Mouse (Mus musculus) bone marrow macrophage, adult 2 months (primary cell): ENCODE results near the gene Smpd4. TPM values are rescaled to one million over a fixed set of nuclear protein-coding genes. Genes with fewer than 3 reads are reported as not detected.
"Not testable (repeated sequence)": the region's sequence is repeated elsewhere in the genome, so short reads cannot be mapped to it uniquely, and the experiment has no call there.

Experiments
- H3K27ac ChIP-seq: 2 replicates; pipeline ENCODE4 v1.5.1; 2012; ENCODE audit warnings: low read depth, low read length; ENCODE audit not compliant: insufficient read depth
- H3K4me1 ChIP-seq: 2 replicates; pipeline ENCODE4 v1.6.1; 2012; ENCODE audit warnings: low read length; ENCODE audit not compliant: control insufficient read depth, insufficient read depth
- H3K4me3 ChIP-seq: 2 replicates; pipeline ENCODE4 v1.5.1; 2012; ENCODE audit warnings: mild to moderate bottlenecking, low read length, moderate library complexity; ENCODE audit not compliant: insufficient read depth
- CTCF ChIP-seq: IDR thresholded peaks from 2 replicates; pipeline ENCODE4 v1.5.1; 2012; ENCODE audit warnings: low read depth, mild to moderate bottlenecking, low read length, moderate library complexity
- POLR2A ChIP-seq: IDR thresholded peaks from 2 replicates; pipeline ENCODE4 v1.6.1; 2012; ENCODE audit warnings: mild to moderate bottlenecking, low read depth, low read length, borderline replicate concordance
- polyA plus RNA-seq: library from polyadenylated mRNA; stranded (reverse); fragments of >200 nt; gene quantifications from 2 replicates; pipeline ENCODE4 v1.2.4, GENCODE M21; 2012; ENCODE audit not compliant: missing spikeins, insufficient read depth, insufficient read length

Smpd4 gene
- polyA plus RNA-seq, 1 experiment, result 22.6 TPM

DNA sequence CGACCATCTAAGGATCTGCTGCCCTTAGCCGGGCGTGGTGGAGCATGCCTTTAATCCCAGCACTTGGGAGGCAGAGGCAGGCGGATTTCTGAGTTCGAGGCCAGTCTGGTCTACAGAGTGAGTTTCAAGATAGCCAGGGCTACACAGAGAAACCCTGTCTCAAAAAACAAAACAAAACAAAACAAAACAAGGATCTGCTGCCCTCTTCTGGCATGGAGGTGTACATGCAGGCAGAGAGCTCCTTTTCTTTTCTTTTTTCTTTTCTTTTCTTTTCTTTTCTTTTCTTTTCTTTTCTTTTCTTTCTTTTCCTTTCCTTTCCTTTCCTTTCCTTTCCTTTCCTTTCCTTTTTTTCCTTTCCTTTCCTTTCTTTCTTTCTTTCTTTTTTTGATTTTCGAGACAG is 4.4 kb upstream of the Smpd4 start:
- not testable (repeated sequence) for H3K4me1 ChIP-seq, H3K27ac ChIP-seq, H3K4me3 ChIP-seq
- peak; percentile 31; the same call in 1 of the 2 replicates for TF ChIP-seq CTCF

DNA sequence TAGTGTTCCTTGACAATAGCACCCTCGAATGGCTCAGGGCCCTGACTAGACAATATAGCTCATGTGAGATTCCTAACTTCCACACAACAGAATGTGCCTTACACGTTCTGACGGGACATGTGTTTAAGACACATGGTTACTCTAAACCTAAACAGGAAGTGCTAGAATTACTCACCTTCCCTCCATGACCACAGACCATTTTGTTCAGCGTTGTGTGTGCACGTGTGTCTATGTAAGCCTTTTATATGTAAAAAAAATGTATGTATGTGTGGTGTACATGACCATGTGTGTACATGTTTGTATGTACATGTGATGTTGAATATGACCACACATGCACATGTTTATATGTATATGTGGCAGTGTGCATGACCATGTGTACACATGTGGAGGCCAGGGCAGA is 2.9 kb upstream of the Smpd4 start:
- Histone ChIP-seq H3K4me1 (peaks cover 5% of the 10 kb centered on the region; the same call in 1 of the 2 replicates), H3K27ac (no peak overlapping the region), H3K4me3 (no peak overlapping the region)
- TF ChIP-seq POLR2A (no peak), CTCF (no peak)

DNA sequence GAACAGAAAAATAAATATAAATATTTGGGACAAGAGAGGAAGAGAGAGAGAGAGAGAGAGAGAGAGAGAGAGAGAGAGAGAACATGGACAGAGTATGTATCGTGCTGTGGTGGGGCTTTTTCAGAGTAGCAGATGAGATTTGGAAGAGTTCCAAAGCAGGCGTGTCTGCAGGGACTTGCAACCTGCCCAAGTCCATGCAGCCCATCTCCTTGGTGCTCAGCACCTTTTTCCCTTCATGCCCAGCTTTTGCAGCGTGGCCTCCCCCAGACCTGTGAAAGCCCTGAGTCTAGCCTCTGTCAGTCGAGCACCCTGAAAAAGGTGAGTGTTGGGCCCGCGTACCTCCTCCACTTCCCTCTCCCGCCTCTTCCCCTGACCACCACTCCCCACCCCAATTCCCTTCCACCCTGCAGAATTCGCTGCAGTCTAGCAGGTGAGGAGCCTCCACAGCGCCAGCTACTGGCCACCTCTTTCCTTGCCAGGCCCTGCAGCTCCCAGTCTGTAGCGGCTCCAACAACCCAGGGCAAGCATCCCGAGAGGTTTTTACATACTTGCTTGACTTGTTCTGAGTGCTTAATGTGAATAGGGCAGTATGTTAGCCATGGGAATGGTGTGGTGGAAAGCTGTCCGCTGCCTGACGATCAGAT is 1.1 kb upstream of the Smpd4 start:
- Histone ChIP-seq H3K27ac (no peak overlapping the region), H3K4me1 (peaks cover 5% of the 10 kb centered on the region; the same call in 1 of the 2 replicates), H3K4me3 (no peak overlapping the region)
- peak; percentile 42; the same call in 1 of the 2 replicates for TF ChIP-seq CTCF
- no peak for TF ChIP-seq POLR2A

DNA sequence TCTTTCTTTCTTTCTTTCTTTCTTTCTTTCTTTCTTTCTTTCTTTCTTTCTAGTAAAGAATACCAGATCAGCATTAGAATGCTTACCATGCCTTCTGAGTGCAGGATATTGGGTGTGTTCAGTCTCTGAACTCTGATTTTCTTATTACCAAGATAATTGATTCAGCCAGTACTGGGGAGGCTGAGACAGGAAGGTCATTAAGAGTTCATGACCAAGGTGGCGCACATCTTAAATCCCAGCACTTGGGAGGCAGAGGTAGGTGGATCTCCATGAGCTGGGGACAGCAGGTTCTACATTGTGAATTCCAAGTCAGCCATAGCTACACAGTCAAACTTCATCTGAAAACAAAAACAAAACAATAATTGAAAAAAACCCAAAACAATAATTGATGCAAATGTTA is 2.8 kb downstream of the Smpd4 start:
- TF ChIP-seq POLR2A, result no peak
- no peak for TF ChIP-seq CTCF
- no peak overlapping the region for H3K27ac ChIP-seq
- H3K4me1 ChIP-seq, result peaks cover 5% of the 10 kb centered on the region; the same call in 1 of the 2 replicates
- no peak overlapping the region for H3K4me3 ChIP-seq

DNA sequence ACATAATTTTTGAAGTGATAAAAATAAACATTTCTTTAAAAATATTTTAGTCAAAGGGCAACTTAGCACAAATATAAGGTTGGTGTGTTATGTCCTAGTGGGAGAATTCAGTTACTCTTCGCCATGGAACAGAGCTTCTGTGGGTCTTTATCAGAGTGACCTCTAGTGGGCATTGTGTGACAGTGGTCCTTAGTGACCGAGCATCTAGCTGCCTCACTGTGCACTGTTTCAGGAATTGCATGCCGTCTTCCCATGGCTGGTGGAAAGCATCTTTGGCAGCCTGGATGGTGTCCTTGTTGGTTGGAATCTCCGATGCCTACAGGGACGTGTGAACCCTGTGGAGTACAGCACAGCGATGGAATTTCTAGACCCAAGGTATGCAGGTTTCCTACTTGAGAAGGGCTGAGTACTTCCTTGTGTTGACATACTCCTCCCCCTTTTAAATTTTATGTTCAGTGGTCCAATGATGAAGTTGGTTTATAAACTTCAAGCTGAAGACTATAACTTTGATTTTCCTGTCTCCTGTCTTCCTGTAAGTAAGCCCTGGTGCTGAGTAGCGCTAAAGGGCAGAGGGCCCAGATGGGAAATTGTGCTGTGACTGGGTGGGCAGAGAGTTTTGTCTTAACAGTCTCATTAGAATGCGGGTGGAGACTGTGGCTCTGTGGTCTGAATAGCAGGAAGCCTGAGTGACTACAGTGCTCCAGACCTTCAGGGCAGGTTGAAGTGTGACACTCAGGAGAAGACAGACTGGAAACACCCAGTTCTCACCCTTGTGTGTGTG is 6.5 kb downstream of the Smpd4 start:
- TF ChIP-seq CTCF (0 out of 2 replicates have a peak, but pooled peaks have one; percentile 5), POLR2A (no peak)
- H3K27ac ChIP-seq, result no peak overlapping the region
- H3K4me1 ChIP-seq, result 0 out of 2 replicates have a peak, but pooled peaks cover under 1% of the 10 kb centered on the region
- no peak overlapping the region for H3K4me3 ChIP-seq

DNA sequence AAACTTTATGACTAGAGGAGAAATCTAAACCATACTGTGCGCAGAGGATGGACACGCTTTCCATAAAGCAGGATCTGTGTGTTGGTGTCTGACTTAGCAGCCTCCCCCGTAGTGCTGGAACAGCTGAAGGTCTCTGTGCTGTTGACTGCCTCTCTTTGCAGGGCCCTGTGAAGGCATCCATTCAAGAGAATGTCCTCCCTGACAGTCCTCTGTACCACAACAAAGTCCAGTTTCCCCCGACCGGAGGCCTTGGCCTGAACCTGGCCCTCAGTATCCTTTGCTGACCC is 7.1 kb downstream of the Smpd4 start:
- Histone ChIP-seq H3K27ac (no peak overlapping the region), H3K4me3 (no peak overlapping the region), H3K4me1 (no peaks in the 10 kb centered on the region)
- no peak for TF ChIP-seq POLR2A
- TF ChIP-seq CTCF, result no peak

DNA sequence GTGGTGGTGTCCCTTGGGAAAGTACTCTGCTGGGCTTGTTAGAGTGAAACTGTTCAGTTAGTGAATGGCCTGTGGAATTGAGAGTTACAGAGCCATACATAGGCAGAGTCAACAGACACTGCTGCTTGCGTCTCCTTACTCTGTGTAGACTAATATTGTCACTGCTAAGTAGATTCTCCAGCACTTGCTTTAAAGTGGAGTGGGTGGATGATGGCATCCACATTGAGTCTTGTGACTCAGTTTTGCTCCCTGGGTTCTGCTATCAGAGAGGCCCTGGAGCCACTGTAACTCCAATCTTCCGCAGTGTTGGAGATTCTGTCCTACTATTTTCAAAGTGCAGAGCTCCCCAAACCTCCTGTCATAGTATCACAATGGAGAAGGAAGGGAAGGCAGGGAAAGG is 13.4 kb downstream of the Smpd4 start:
- TF ChIP-seq POLR2A (no peak), CTCF (no peak)
- Histone ChIP-seq H3K4me3 (no peak overlapping the region), H3K27ac (no peak overlapping the region), H3K4me1 (no peaks in the 10 kb centered on the region)

DNA sequence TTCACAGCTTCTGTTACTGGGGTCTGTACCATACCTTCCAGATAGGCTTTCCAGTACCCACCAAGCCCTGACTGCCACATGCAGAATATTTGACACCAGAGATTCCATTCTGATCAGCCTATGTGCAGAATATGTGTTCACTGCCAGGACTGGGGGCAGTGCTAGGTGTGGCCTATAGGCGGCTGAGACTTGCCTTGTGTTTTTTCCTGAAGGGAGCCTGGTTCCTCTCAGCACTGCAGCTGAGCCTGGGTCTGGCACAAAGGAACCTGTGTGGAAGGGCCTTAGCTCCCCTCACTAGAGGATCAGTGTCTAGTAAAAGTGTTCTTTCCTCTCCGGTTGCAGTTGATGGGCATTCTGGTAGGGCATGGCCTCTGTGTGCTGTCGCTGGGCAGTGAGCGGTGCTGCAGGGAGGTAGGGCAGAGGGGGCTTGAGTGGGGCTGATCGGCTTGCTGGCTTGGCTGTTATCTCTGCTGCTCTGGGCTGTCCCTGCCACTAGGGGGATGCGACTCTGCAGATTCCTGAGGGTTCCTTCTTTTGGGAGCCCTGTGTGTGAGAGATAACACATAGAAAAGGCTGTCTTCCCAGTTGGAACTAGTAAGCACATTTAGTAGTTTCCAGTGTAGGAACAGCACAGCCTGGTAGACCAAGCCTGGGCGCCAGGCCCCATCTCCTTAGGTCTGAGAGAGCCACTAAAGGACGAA is 14.5 kb downstream of the Smpd4 start:
- no peak overlapping the region for H3K4me3 ChIP-seq

DNA sequence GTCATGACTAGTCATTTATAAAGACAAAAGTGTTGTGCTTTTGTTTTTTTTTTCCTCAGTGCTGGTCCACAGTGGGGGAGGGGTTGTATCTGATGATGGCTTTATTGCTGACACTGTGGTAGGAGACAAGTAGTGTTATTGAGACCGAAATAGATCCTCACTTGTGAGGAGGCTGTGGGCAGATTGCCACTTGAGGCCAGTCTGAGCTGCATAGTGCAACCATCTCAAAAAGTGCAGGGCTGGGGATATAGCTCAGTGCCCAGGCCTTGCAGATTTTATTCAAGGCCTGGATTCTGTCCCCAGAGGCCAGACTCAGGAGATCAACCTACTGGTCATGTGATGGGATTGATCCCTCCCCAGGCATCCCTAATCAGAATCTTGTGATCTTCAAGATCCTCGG is 17.8 kb downstream of the Smpd4 start:
- H3K4me3 ChIP-seq, result no peak overlapping the region
- H3K27ac ChIP-seq, result no peak overlapping the region
- TF ChIP-seq POLR2A (no peak), CTCF (no peak)
- no peaks in the 10 kb centered on the region for H3K4me1 ChIP-seq

More for the DNA sequence above, 14.5 kb downstream of the Smpd4 start:
- H3K27ac ChIP-seq, result no peak overlapping the region
- H3K4me1 ChIP-seq, result no peaks in the 10 kb centered on the region
- no peak; the same call in 1 of the 2 replicates for TF ChIP-seq CTCF

DNA sequence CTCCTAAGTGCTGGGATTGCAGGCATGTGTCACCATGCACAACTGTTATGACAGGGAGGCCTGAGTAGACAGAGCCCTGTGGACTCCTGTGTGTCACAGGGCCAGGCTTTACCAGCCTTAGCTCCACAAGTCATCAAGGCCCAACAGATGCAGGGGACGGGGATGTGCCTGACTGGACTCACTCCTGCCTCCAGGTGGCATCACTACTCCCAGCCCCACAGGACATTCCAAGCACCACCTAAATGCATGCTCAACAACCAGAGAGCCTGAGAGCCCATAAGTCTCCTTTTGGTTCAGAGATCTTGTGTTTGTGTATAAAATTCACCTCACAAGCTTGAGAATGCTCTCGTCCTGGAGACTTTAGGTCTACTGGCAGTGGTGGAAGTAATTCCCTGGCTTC is 18.5 kb downstream of the Smpd4 start:
- Histone ChIP-seq H3K4me3 (no peak overlapping the region), H3K4me1 (no peaks in the 10 kb centered on the region), H3K27ac (no peak overlapping the region)
- TF ChIP-seq POLR2A (no peak), CTCF (no peak)
